Mouse (Mus musculus) liver, postnatal 0 days (tissue): ENCODE measurements around the gene Cyb5d1. TPM values are rescaled to one million over a fixed set of nuclear protein-coding genes. Genes with fewer than 3 reads are reported as not detected.
A peak's percentile ranks its signal among the peaks of the same experiment; 100 is the strongest.

Experiments
- ATAC-seq: fragments of 200-750 bp; cut with Nextera tagmentation; 2 replicates; pipeline ENCODE4 v1.8.0; 2017; ENCODE audit warnings: mild to moderate bottlenecking, moderate library complexity
- DNase-seq: peaks from one replicate; pipeline ENCODE4 v3.0.0-alpha.2; 2016
- H3K27ac ChIP-seq: fragments of 300-500 bp; sonication (generic); 2 replicates; pipeline ENCODE4 v1.5.1; 2014; ENCODE audit warnings: antibody characterized with exemption, moderate library complexity, mild to moderate bottlenecking, low read depth
- H3K27me3 ChIP-seq: fragments of 300-500 bp; sonication (generic); 2 replicates; pipeline ENCODE4 v1.6.1; 2014; ENCODE audit warnings: low read length, control low read depth, mixed read lengths; ENCODE audit not compliant: insufficient read depth
- H3K36me3 ChIP-seq: fragments of 300-500 bp; sonication (generic); replicated peaks from 2 replicates; pipeline ENCODE4 v1.6.1; 2014; ENCODE audit warnings: mild to moderate bottlenecking, control low read depth, low read length, moderate library complexity, mixed read lengths; ENCODE audit not compliant: insufficient read depth
- H3K4me1 ChIP-seq: fragments of 300-500 bp; sonication (generic); 2 replicates; pipeline ENCODE4 v1.6.1; 2014; ENCODE audit warnings: antibody characterized with exemption, mild to moderate bottlenecking, control low read depth; ENCODE audit not compliant: insufficient read depth
- H3K4me2 ChIP-seq: fragments of 300-500 bp; sonication (generic); 2 replicates; pipeline ENCODE4 v1.6.1; 2014; ENCODE audit warnings: low read depth, mild to moderate bottlenecking, low read length, moderate library complexity, mixed read lengths
- H3K4me3 ChIP-seq: fragments of 300-500 bp; sonication (generic); 2 replicates; pipeline ENCODE4 v1.5.1; 2014; ENCODE audit warnings: low read depth, low read length
- H3K9ac ChIP-seq: fragments of 300-500 bp; sonication (generic); replicated peaks from 2 replicates; pipeline ENCODE4 v1.6.1; 2014; ENCODE audit warnings: mild to moderate bottlenecking, moderate library complexity
- H3K9me3 ChIP-seq: fragments of 300-500 bp; sonication (generic); 2 replicates; pipeline ENCODE4 v1.6.1; 2016; ENCODE audit warnings: mild to moderate bottlenecking, control low read depth, low read length, mixed read lengths
- CTCF ChIP-seq: sonication (generic); IDR thresholded peaks from 2 replicates; pipeline ENCODE4 v1.5.1; 2016; ENCODE audit warnings: antibody characterized with exemption, low read depth
- EP300 ChIP-seq: IDR thresholded peaks from 2 replicates; pipeline ENCODE4 v1.6.1; 2016; ENCODE audit warnings: antibody characterized with exemption, low read depth, mild to moderate bottlenecking
- WGBS: fragments of 180-500 bp; shearing (Covaris S2); extraction: QIAGEN DNeasy Blood & Tissue Kit; methylation state at CpG from one replicate; pipeline ENCODE4 v1.1.7; 2014; ENCODE audit not compliant: insufficient replicate concordance; 5-methylcytosine and 5-hydroxymethylcytosine counted together
- polyA plus RNA-seq: library from polyadenylated mRNA; unstranded; fragments of >200 nt; fragmentation: Nextera tagmentation; extraction: Ambion mirVana; gene quantifications from 2 replicates; pipeline ENCODE4 v1.2.1, GENCODE M21; 2015

The Cyb5d1 gene
- polyA plus RNA-seq, 1 experiment from 2014 or later = 5.4 TPM

- TF ChIP-seq EP300 (no peak), CTCF (no peak)
- Histone ChIP-seq H3K4me3 (peak overlapping the region; percentile 83), H3K4me1 (peaks cover 48% of the 10 kb centered on the region), H3K36me3 (no peaks in the 10 kb centered on the region), H3K9me3 (no peaks in the 10 kb centered on the region), H3K4me2 (peak overlapping the region; percentile 87), H3K27ac (peak overlapping the region; percentile 91), H3K27me3 (peaks cover 20% of the 10 kb centered on the region), H3K9ac (peak overlapping the region; percentile 92)
- 2% methylated on average over 22 of the region's 22 CpGs for WGBS
- peak; percentile 49 for DNase-seq
- no peak for ATAC-seq
Observed at GRCm38 (mm10) chr11:69367616-69368355, 27.6 kb downstream of the Cyb5d1 start.

- Histone ChIP-seq H3K4me3 (peak overlapping the region; percentile 83), H3K9me3 (no peaks in the 10 kb centered on the region), H3K27me3 (peaks cover 20% of the 10 kb centered on the region), H3K9ac (peak overlapping the region; percentile 92), H3K36me3 (no peaks in the 10 kb centered on the region), H3K4me2 (peak overlapping the region; percentile 87), H3K4me1 (peaks cover 43% of the 10 kb centered on the region), H3K27ac (peak overlapping the region; percentile 91)
- ATAC-seq = no peak
- TF ChIP-seq CTCF (no peak), EP300 (no peak)
- no peak for DNase-seq
- WGBS = under 1% methylated on average over 22 of the region's 22 CpGs
Observed at GRCm38 (mm10) chr11:69366855-69367615, 28.4 kb downstream of the Cyb5d1 start.

GRCm38 (mm10) chr11:69366157-69366854 lies 29.1 kb downstream of the Cyb5d1 start:
- no peaks in the 10 kb centered on the region for H3K9me3 ChIP-seq
- no peak for TF ChIP-seq CTCF
- no peak for TF ChIP-seq EP300
- H3K9ac ChIP-seq = peak overlapping the region; percentile 92
- peaks cover 7% of the 10 kb centered on the region; the same call in 1 of the 2 replicates for H3K36me3 ChIP-seq
- peak; percentile 89 for DNase-seq
- peak; percentile 48 for ATAC-seq
- peak overlapping the region; percentile 83 for H3K4me3 ChIP-seq
- peaks cover 43% of the 10 kb centered on the region for H3K4me1 ChIP-seq
- H3K27me3 ChIP-seq = peaks cover 20% of the 10 kb centered on the region
- under 1% methylated on average over 26 of the region's 26 CpGs for WGBS
- H3K27ac ChIP-seq = peak overlapping the region; percentile 91
- H3K4me2 ChIP-seq = peak overlapping the region; percentile 87

GRCm38 (mm10) chr11:69365722-69366121 lies 29.7 kb downstream of the Cyb5d1 start:
- H3K4me3 ChIP-seq = peak overlapping the region; percentile 83; the same call in 1 of the 2 replicates
- H3K4me2 ChIP-seq = peak overlapping the region; percentile 87
- no peak for DNase-seq
- H3K36me3 ChIP-seq = peaks cover 11% of the 10 kb centered on the region; the same call in 1 of the 2 replicates
- peaks cover 40% of the 10 kb centered on the region for H3K4me1 ChIP-seq
- no peak for ATAC-seq
- WGBS = 41% methylated on average over 6 of the region's 6 CpGs
- H3K9ac ChIP-seq = 0 out of 2 replicates have a peak overlapping the region, but pooled peaks have one; percentile 21
- H3K27me3 ChIP-seq = peaks cover 20% of the 10 kb centered on the region
- no peaks in the 10 kb centered on the region for H3K9me3 ChIP-seq
- TF ChIP-seq CTCF (no peak), EP300 (no peak)
- H3K27ac ChIP-seq = peak overlapping the region; percentile 86

- Histone ChIP-seq H3K4me1 (peaks cover 37% of the 10 kb centered on the region), H3K9me3 (no peaks in the 10 kb centered on the region), H3K9ac (peak overlapping the region; percentile 50; the same call in 1 of the 2 replicates), H3K4me3 (peak overlapping the region; percentile 32), H3K27me3 (peaks cover 20% of the 10 kb centered on the region), H3K27ac (peak overlapping the region; percentile 84), H3K36me3 (peaks cover 14% of the 10 kb centered on the region; the same call in 1 of the 2 replicates), H3K4me2 (peak overlapping the region; percentile 62)
- DNase-seq (peak; percentile 90), ATAC-seq (peak; percentile 87)
- WGBS = 29% methylated on average over 6 of the region's 6 CpGs
- TF ChIP-seq CTCF (no peak), EP300 (no peak)
Observed at GRCm38 (mm10) chr11:69364910-69365309, 30.5 kb downstream of the Cyb5d1 start.

GRCm38 (mm10) chr11:69364376-69364775 lies 31.1 kb downstream of the Cyb5d1 start:
- H3K36me3 ChIP-seq = peaks cover 15% of the 10 kb centered on the region; the same call in 1 of the 2 replicates
- peak overlapping the region; percentile 62 for H3K4me2 ChIP-seq
- H3K4me3 ChIP-seq = peak overlapping the region; percentile 32
- H3K9ac ChIP-seq = peak overlapping the region; percentile 50
- H3K4me1 ChIP-seq = peaks cover 37% of the 10 kb centered on the region
- H3K27ac ChIP-seq = peak overlapping the region; percentile 84
- peaks cover 18% of the 10 kb centered on the region for H3K27me3 ChIP-seq
- ATAC-seq = peak; percentile 51
- H3K9me3 ChIP-seq = no peaks in the 10 kb centered on the region
- TF ChIP-seq EP300 (no peak), CTCF (no peak)
- DNase-seq = no peak
- 54% methylated on average over 8 of the region's 8 CpGs for WGBS
